Mouse (Mus musculus): ENCODE measurements around the gene Dlgap1.
"Not testable (repeated sequence)": the region's sequence is repeated elsewhere in the genome, so short reads cannot be mapped to it uniquely, and the experiment has no call there.

Gene Dlgap1

GRCm38 (mm10) chr17:70527101-70527500, 558.2 kb downstream of the Dlgap1 start:
- peak; percentile 80 for DNase-seq (ENCODE audit: low spot score)

- DNase-seq (ENCODE audit: low spot score): no peak
These were observed 559.6 kb downstream of the Dlgap1 start for GRCm38 (mm10) chr17:70528196-70529187.

- no peak for DNase-seq (ENCODE audit: low spot score)
These were observed 565.4 kb downstream of the Dlgap1 start for GRCm38 (mm10) chr17:70534321-70534720.

GRCm38 (mm10) chr17:70541816-70542215, 572.9 kb downstream of the Dlgap1 start:
- no peak for DNase-seq (ENCODE audit: low spot score)

GRCm38 (mm10) chr17:70550793-70551192, 581.9 kb downstream of the Dlgap1 start:
- no peak for DNase-seq (ENCODE audit: low spot score)

- DNase-seq (ENCODE audit: low spot score): no peak
These were observed 592.7 kb downstream of the Dlgap1 start for GRCm38 (mm10) chr17:70561547-70561946.

- DNase-seq (ENCODE audit: low spot score): no peak
These were observed 602.0 kb downstream of the Dlgap1 start for GRCm38 (mm10) chr17:70570848-70571247.

- no peak for DNase-seq (ENCODE audit: low spot score)
These were observed 614.2 kb downstream of the Dlgap1 start for GRCm38 (mm10) chr17:70583042-70583441.

GRCm38 (mm10) chr17:70586735-70587425, 618.0 kb downstream of the Dlgap1 start:
- DNase-seq (ENCODE audit: low spot score): no peak

- DNase-seq (ENCODE audit: low spot score): not testable (repeated sequence)
These were observed 619.2 kb downstream of the Dlgap1 start for GRCm38 (mm10) chr17:70587975-70588630.

- DNase-seq (ENCODE audit: low spot score): peak; percentile 5
These were observed 619.8 kb downstream of the Dlgap1 start for GRCm38 (mm10) chr17:70588691-70589090.

GRCm38 (mm10) chr17:70589140-70589539, 620.3 kb downstream of the Dlgap1 start:
- peak; percentile 48 for DNase-seq (ENCODE audit: low spot score)

- no peak for DNase-seq (ENCODE audit: low spot score)
These were observed 621.6 kb downstream of the Dlgap1 start for GRCm38 (mm10) chr17:70590506-70590905.

GRCm38 (mm10) chr17:70594277-70594676, 625.4 kb downstream of the Dlgap1 start:
- no peak for DNase-seq (ENCODE audit: low spot score)

- no peak for DNase-seq (ENCODE audit: low spot score)
These were observed 627.5 kb downstream of the Dlgap1 start for GRCm38 (mm10) chr17:70596326-70596725.

GRCm38 (mm10) chr17:70600462-70600861, 631.6 kb downstream of the Dlgap1 start:
- no peak for DNase-seq (ENCODE audit: low spot score)

GRCm38 (mm10) chr17:70602051-70602450, 633.2 kb downstream of the Dlgap1 start:
- no peak for DNase-seq (ENCODE audit: low spot score)

- no peak for DNase-seq (ENCODE audit: low spot score)
These were observed 636.8 kb downstream of the Dlgap1 start for GRCm38 (mm10) chr17:70605659-70606058.

GRCm38 (mm10) chr17:70612171-70612570, 643.3 kb downstream of the Dlgap1 start:
- no peak for DNase-seq (ENCODE audit: low spot score)

GRCm38 (mm10) chr17:70613897-70614296, 645.0 kb downstream of the Dlgap1 start:
- DNase-seq (ENCODE audit: low spot score): no peak

- no peak for DNase-seq (ENCODE audit: low spot score)
These were observed 645.7 kb downstream of the Dlgap1 start for GRCm38 (mm10) chr17:70614407-70615060.

- DNase-seq (ENCODE audit: low spot score): no peak
These were observed 653.6 kb downstream of the Dlgap1 start for GRCm38 (mm10) chr17:70622493-70622892.
